Comparison of ENCODE assay signal across 8 mouse cellular contexts in the genomic region with DNA sequence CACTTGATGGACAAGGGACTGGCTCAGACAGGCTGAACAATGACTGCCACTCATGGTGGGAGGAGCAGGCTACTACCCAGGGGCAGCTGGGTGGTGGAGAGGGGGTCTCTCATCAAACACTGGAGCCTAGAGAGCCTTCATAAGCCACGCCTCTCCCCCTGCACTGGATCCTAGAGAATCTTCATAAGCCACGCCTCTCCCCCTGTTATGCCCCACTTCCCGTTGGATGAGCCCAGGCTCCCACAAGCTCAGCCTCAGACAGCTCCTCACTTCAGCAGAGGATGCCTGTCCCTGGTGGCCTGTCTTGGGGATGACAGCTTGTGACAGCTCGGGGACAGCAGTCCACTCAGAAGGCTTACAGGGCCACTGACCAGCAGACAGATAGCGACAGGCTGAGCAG. TPM values are rescaled to one million over a fixed set of nuclear protein-coding genes. Genes with fewer than 3 reads are reported as not detected.
DNase-seq lines count a peak whose midpoint lies in the region; ATAC-seq and TF ChIP-seq lines count a peak whose summit lies in the region.

No protein-coding gene starts in this region.

- no peak for DNase-seq in layer of hippocampus, adult 2 months (ENCODE audit: low spot score in 2 of 2)
- no peak for DNase-seq in layer of hippocampus, adult 18-20 months (ENCODE audit: low spot score in 2 of 2)
- DNase-seq in ES-CJ7 (ENCODE audit: low read depth, low spot score), result peak; percentile 84
- peak; percentile 90 for DNase-seq in ZHBTc4 (ENCODE audit: low read depth, low spot score)
- no peak for DNase-seq in urinary bladder, postnatal 25 days (ENCODE audit: low spot score)
- no peak for DNase-seq in thymus, postnatal 14 days

- peaks cover 8% of the 10 kb centered on the region for H3K36me3 ChIP-seq in hindbrain, embryonic 12.5 days

- peak; percentile 64 for ATAC-seq in hindbrain, embryonic 12.5 days (ENCODE audit: low FRiP score)
- ATAC-seq in megakaryocyte, adult 5-6 weeks (ENCODE audit: poor library complexity, severe bottlenecking), result no peak

- H3K4me3 ChIP-seq in layer of hippocampus, adult 2 months, result no peak overlapping the region
- H3K4me3 ChIP-seq in hindbrain, embryonic 12.5 days, result no peak overlapping the region

- no peak overlapping the region for H3K9ac ChIP-seq in hindbrain, embryonic 12.5 days

- peak overlapping the region; percentile 71; the same call in 1 of the 2 replicates for H3K27ac ChIP-seq in layer of hippocampus, adult 2 months
- H3K27ac ChIP-seq in hindbrain, embryonic 12.5 days, result peak overlapping the region; percentile 74

- H3K4me1 ChIP-seq in hindbrain, embryonic 12.5 days, result peaks cover 87% of the 10 kb centered on the region

- peak; percentile 49 for TF ChIP-seq CTCF in layer of hippocampus, adult 2 months (conservative IDR thresholded peaks at IDR 0.05)

- no peaks in the 10 kb centered on the region for H3K9me3 ChIP-seq in hindbrain, embryonic 12.5 days (replicated peaks)

- 32% methylated on average over 5 of the region's 5 CpGs for WGBS in hindbrain, embryonic 12.5 days

- no peak overlapping the region for H3K4me2 ChIP-seq in hindbrain, embryonic 12.5 days (replicated peaks)

- no peaks in the 10 kb centered on the region for H3K27me3 ChIP-seq in hindbrain, embryonic 12.5 days

RNA-seq across cellular contexts. Expression of a gene that starts 17.7 kb away (rescaled TPM):
- 10 to 100 TPM; 34.5 to 35.5 TPM for total RNA-seq in layer of hippocampus, adult 2 months (2021)
- 10 to 100 TPM; 35.5 to 37.1 TPM for total RNA-seq in layer of hippocampus, adult 18-20 months (2021)
- polyA plus RNA-seq in hindbrain, embryonic 12.5 days (2016; fragmentation: Nextera tagmentation; extraction: Ambion mirVana), result 13.9 and 16.2 TPM in 2 replicates
- not detected in 2 replicates for total RNA-seq in megakaryocyte, adult 5-6 weeks (2015)
- not detected in 2 replicates for total RNA-seq in megakaryocyte, adult 5-6 weeks (2017)

Comparison
In these comparisons a context has a peak if more than half of its experiments do, and no peak if none do; other contexts are left out.
1. DNase-seq: peak in ES-CJ7 (single experiment) and ZHBTc4 (single experiment); none in layer of hippocampus, adult 2 months (0 of 2), layer of hippocampus, adult 18-20 months (0 of 2), urinary bladder, postnatal 25 days (single experiment) and thymus, postnatal 14 days (single experiment).
2. RNA of a gene that starts 17.7 kb away (total RNA-seq): 35.5 to 37.1 TPM in layer of hippocampus, adult 18-20 months and 34.5 to 35.5 TPM in layer of hippocampus, adult 2 months; not detected in megakaryocyte, adult 5-6 weeks; every median in the first group is over 10 times any median in the second.